In genomic region chr5:122283828-122284182, GRCm38 (mm10) we compare ENCODE assay signal across 8 mouse cellular contexts. TPM values are rescaled to one million over a fixed set of nuclear protein-coding genes. Genes with fewer than 3 reads are reported as not detected.
A peak's percentile ranks its signal among the peaks of the same experiment; 100 is the strongest.
DNase-seq lines count a peak whose midpoint lies in the region; ATAC-seq lines count a peak whose summit lies in the region.

No protein-coding gene starts in this region.

- no peak overlapping the region for H3K27ac ChIP-seq in kidney, embryonic 15.5 days
- no peak overlapping the region for H3K27ac ChIP-seq in embryonic facial prominence, embryonic 14.5 days (replicated peaks; ENCODE audit: low read depth, low read length)
- no peak overlapping the region for H3K27ac ChIP-seq in hindbrain, embryonic 16.5 days (ENCODE audit: low read depth, low read length)
- no peak overlapping the region for H3K27ac ChIP-seq in midbrain, embryonic 14.5 days (replicated peaks; ENCODE audit: low read depth, low read length)

- H3K4me1 ChIP-seq in kidney, embryonic 15.5 days, result peaks cover 42% of the 10 kb centered on the region
- peaks cover 21% of the 10 kb centered on the region for H3K4me1 ChIP-seq in embryonic facial prominence, embryonic 14.5 days (ENCODE audit: control insufficient read depth, insufficient read depth, low read length)
- H3K4me1 ChIP-seq in hindbrain, embryonic 16.5 days (ENCODE audit: control insufficient read depth, insufficient read depth, low read depth, low read length), result peaks cover 19% of the 10 kb centered on the region
- H3K4me1 ChIP-seq in midbrain, embryonic 14.5 days (ENCODE audit: control insufficient read depth, insufficient read depth, low read length), result peaks cover 16% of the 10 kb centered on the region

- no peak for ATAC-seq in kidney, embryonic 15.5 days (replicated peaks; ENCODE audit: low FRiP score)
- ATAC-seq in embryonic facial prominence, embryonic 14.5 days (ENCODE audit: low read depth), result no peak
- ATAC-seq in hindbrain, embryonic 16.5 days, result peak; percentile 1; the same call in 1 of the 2 replicates
- no peak for ATAC-seq in midbrain, embryonic 14.5 days (ENCODE audit: low FRiP score, low TSS enrichment)
- ATAC-seq in CD4-positive, CD25-positive, alpha-beta regulatory T cell, adult 4 months, result no peak
- ATAC-seq in erythroid progenitor cell, adult 5-6 weeks (replicated peaks; ENCODE audit: low FRiP score, poor library complexity, severe bottlenecking), result no peak

- no peak for DNase-seq in kidney, adult 11 months
- no peak for DNase-seq in embryonic facial prominence, embryonic 14.5 days (ENCODE audit: low spot score)
- DNase-seq in midbrain, embryonic 14.5 days, result no peak
- no peak for DNase-seq in right cerebral cortex, postnatal 14 days

- peak overlapping the region; percentile 96 for H3K4me2 ChIP-seq in kidney, embryonic 15.5 days
- peak overlapping the region; percentile 99 for H3K4me2 ChIP-seq in embryonic facial prominence, embryonic 14.5 days (ENCODE audit: low read depth, low read length)
- H3K4me2 ChIP-seq in hindbrain, embryonic 16.5 days (ENCODE audit: low read length), result peak overlapping the region; percentile 43
- no peak overlapping the region for H3K4me2 ChIP-seq in midbrain, embryonic 14.5 days (ENCODE audit: low read length)

- WGBS in kidney, embryonic 15.5 days, result 20% methylated on average over 2 of the region's 2 CpGs
- WGBS in embryonic facial prominence, embryonic 14.5 days, result 12% methylated on average over 2 of the region's 2 CpGs
- WGBS in hindbrain, embryonic 16.5 days, result 31% methylated on average over 2 of the region's 2 CpGs
- 29% methylated on average over 2 of the region's 2 CpGs for whole genome bisulfite sequencing in midbrain, embryonic 14.5 days

- peak overlapping the region; percentile 91 for H3K4me3 ChIP-seq in kidney, embryonic 15.5 days (replicated peaks)
- peak overlapping the region; percentile 97 for H3K4me3 ChIP-seq in embryonic facial prominence, embryonic 14.5 days (ENCODE audit: low read depth, low read length)
- peak overlapping the region; percentile 68; the same call in 1 of the 2 replicates for H3K4me3 ChIP-seq in hindbrain, embryonic 16.5 days (ENCODE audit: low read length)
- peak overlapping the region; percentile 98; the same call in 1 of the 2 replicates for H3K4me3 ChIP-seq in midbrain, embryonic 14.5 days (replicated peaks; ENCODE audit: low read depth, low read length)

- no peak overlapping the region for H3K9ac ChIP-seq in kidney, embryonic 15.5 days
- no peak overlapping the region for H3K9ac ChIP-seq in embryonic facial prominence, embryonic 14.5 days (ENCODE audit: low read depth, low read length)
- H3K9ac ChIP-seq in hindbrain, embryonic 16.5 days (ENCODE audit: low read depth, low read length), result no peak overlapping the region
- no peak overlapping the region for H3K9ac ChIP-seq in midbrain, embryonic 14.5 days (replicated peaks; ENCODE audit: low read length)

- no peaks in the 10 kb centered on the region for H3K9me3 ChIP-seq in kidney, embryonic 15.5 days (replicated peaks)
- no peaks in the 10 kb centered on the region for H3K9me3 ChIP-seq in embryonic facial prominence, embryonic 14.5 days (ENCODE audit: control insufficient read depth, low read length)
- H3K9me3 ChIP-seq in hindbrain, embryonic 16.5 days (ENCODE audit: control insufficient read depth, low read length), result no peaks in the 10 kb centered on the region
- H3K9me3 ChIP-seq in midbrain, embryonic 14.5 days (ENCODE audit: control insufficient read depth, low read length), result no peaks in the 10 kb centered on the region

- H3K36me3 ChIP-seq in kidney, embryonic 15.5 days, result peaks cover 13% of the 10 kb centered on the region
- 0 out of 2 replicates have a peak, but pooled peaks cover 7% of the 10 kb centered on the region for H3K36me3 ChIP-seq in embryonic facial prominence, embryonic 14.5 days (ENCODE audit: control insufficient read depth, insufficient read depth, low read length)
- H3K36me3 ChIP-seq in hindbrain, embryonic 16.5 days (ENCODE audit: control insufficient read depth, insufficient read depth, low read length), result no peaks in the 10 kb centered on the region
- no peaks in the 10 kb centered on the region for H3K36me3 ChIP-seq in midbrain, embryonic 14.5 days (ENCODE audit: control insufficient read depth, insufficient read depth, low read length)

- no peaks in the 10 kb centered on the region for H3K27me3 ChIP-seq in kidney, embryonic 15.5 days
- H3K27me3 ChIP-seq in embryonic facial prominence, embryonic 14.5 days (replicated peaks; ENCODE audit: control insufficient read depth, insufficient read depth, low read length), result no peaks in the 10 kb centered on the region
- no peaks in the 10 kb centered on the region for H3K27me3 ChIP-seq in hindbrain, embryonic 16.5 days (replicated peaks; ENCODE audit: control insufficient read depth, insufficient read depth, low read length)
- no peaks in the 10 kb centered on the region for H3K27me3 ChIP-seq in midbrain, embryonic 14.5 days (ENCODE audit: control insufficient read depth, insufficient read depth, low read length)

RNA-seq across cellular contexts. Expression of gene Pptc7, which starts 0.4 kb away (rescaled TPM):
- polyA plus RNA-seq in kidney, embryonic 15.5 days (2015; fragmentation: Nextera tagmentation; extraction: Ambion mirVana), result 8.2 and 9.1 TPM in 2 replicates
- polyA plus RNA-seq in embryonic facial prominence, embryonic 14.5 days (2014; fragmentation: Nextera tagmentation; extraction: Ambion mirVana), result 7.9 and 8.1 TPM in 2 replicates
- polyA plus RNA-seq in hindbrain, embryonic 16.5 days (2015; fragmentation: Nextera tagmentation; extraction: Ambion mirVana), result 6.5 and 8.1 TPM in 2 replicates
- polyA plus RNA-seq in midbrain, embryonic 14.5 days (2014; fragmentation: Nextera tagmentation; extraction: Ambion mirVana), result 8.5 and 9.1 TPM in 2 replicates
- polyA plus RNA-seq in CD4-positive, CD25-positive, alpha-beta regulatory T cell, adult 4 months (2017; shearing (Covaris generic)), result 10 to 100 TPM; 17.8 to 18.7 TPM
- 0.72 and 2.5 TPM in 2 replicates for total RNA-seq in erythroid progenitor cell, adult 5-6 weeks (2015; ENCODE audit: low replicate concordance)
- total RNA-seq in erythroid progenitor cell, adult 5-6 weeks (2017; ENCODE audit: low replicate concordance), result 5.8 and 6.2 TPM in 2 replicates

RNA-seq across cellular contexts. Expression of gene Tctn1, which starts 19.5 kb away (rescaled TPM):
- polyA plus RNA-seq in kidney, embryonic 15.5 days (2015; fragmentation: Nextera tagmentation; extraction: Ambion mirVana), result 6.4 and 6.7 TPM in 2 replicates
- 5.1 and 7.3 TPM in 2 replicates for polyA plus RNA-seq in embryonic facial prominence, embryonic 14.5 days (2014; fragmentation: Nextera tagmentation; extraction: Ambion mirVana)
- polyA plus RNA-seq in hindbrain, embryonic 16.5 days (2015; fragmentation: Nextera tagmentation; extraction: Ambion mirVana), result 5.3 and 6.0 TPM in 2 replicates
- polyA plus RNA-seq in midbrain, embryonic 14.5 days (2014; fragmentation: Nextera tagmentation; extraction: Ambion mirVana), result 6.2 and 6.6 TPM in 2 replicates
- polyA plus RNA-seq in CD4-positive, CD25-positive, alpha-beta regulatory T cell, adult 4 months (2017; shearing (Covaris generic)), result 1 to 10 TPM; 1.1 to 2.0 TPM
- total RNA-seq in erythroid progenitor cell, adult 5-6 weeks (2015; ENCODE audit: low replicate concordance), result 16.2 and 19.7 TPM in 2 replicates
- total RNA-seq in erythroid progenitor cell, adult 5-6 weeks (2017; ENCODE audit: low replicate concordance), result 8.7 and 39.3 TPM in 2 replicates
